Mouse (Mus musculus): Measurements from ENCODE around the gene Hacl1.

- TF ChIP-seq POLR2A (IDR thresholded peaks at IDR 0.05; ENCODE audit: low read depth, low read length): no peak
- no peak for TF ChIP-seq CTCF (IDR thresholded peaks at IDR 0.05; ENCODE audit: extremely low read depth, insufficient read length, insufficient replicate concordance, low read depth, low read length)
Measured at GRCm38 (mm10) chr14:31652106-31652505, 11.0 kb upstream of the Hacl1 start.

All from small intestine, adult 2 months (tissue).